Mouse (Mus musculus) ovary, postnatal 10 days (tissue): ENCODE results near the gene Ptges3.

ENCODE experiments used
- DNase-seq: peaks from one replicate; pipeline ENCODE4 v3.0.0; 2022; ENCODE audit warnings: low spot score

Ptges3 gene

GRCm38 (mm10) chr10:128092506-128093495 lies 34.0 kb downstream of the Ptges3 start:
- peak; percentile 72 for DNase-seq

DNA sequence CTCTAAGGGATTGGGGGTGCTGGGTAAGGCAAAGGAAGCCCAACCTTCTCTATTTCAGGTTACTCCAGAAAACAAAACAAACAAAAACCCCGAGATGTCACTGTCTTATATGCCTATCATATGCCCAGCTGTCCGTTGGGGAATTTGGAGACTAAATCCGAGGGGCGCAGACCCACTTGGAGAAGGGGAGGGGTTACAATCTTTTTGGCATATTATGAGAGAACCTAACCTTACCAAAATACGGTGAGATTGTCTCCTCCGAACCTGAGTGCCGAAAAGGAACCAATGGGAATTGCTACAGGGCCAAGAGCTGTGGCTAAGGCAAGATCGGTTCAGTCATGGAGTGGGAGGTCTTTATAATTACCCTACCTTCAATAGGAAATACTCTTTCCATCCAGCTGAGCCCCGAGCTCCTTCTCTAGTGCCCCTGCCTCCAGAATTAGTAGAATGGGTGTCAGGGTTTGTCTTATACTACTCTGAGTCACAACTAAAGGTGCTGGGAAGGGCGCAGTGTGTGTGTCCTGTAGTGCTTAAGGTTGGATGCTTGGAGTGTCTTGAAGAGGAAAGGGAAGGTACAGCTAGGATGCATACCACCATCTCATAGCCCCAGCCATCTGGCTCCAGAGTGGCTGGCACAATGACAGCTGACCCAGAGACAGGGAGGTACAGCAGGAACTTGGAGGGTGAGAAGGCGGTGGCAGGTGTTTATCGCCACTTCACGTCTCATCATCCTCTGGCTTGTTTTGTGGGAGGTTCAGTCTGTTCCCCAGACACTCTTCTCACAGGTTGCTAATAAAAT lies 34.9 kb downstream of the Ptges3 start:
- no peak for DNase-seq

GRCm38 (mm10) chr10:128094340-128094968 lies 35.7 kb downstream of the Ptges3 start:
- no peak for DNase-seq

DNA sequence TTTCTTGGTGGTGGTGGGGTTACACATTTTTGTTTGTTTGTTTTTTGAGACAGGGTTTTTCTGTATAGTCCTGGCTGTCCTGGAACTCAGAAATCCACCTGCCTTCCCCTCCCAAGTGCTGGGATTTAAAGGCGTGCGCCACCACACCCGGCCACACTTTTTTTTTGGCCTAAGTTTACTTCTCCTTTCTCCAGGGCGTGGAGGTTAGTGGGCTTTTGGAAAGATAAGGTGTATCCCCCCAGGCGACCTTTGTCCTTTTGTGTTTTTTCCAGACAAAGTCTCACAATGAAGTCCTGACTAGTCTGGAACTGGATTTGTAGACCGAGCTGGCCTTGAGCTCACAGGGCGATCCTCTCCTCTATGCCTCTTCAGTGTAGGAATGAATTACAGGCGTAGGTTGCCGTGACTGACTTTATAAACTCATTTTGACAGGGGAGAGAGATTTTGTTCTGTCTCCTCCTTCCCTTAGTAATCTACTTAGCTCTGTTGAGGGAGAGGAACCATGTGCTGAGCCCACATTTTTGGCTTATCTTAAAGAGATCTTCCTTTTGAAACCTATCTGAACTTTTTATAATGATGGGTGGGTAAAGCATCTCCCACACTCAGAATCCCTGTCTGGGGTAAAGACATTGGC lies 36.4 kb downstream of the Ptges3 start:
- DNase-seq: no peak

GRCm38 (mm10) chr10:128096313-128096692 lies 37.5 kb downstream of the Ptges3 start:
- DNase-seq: no peak

DNA sequence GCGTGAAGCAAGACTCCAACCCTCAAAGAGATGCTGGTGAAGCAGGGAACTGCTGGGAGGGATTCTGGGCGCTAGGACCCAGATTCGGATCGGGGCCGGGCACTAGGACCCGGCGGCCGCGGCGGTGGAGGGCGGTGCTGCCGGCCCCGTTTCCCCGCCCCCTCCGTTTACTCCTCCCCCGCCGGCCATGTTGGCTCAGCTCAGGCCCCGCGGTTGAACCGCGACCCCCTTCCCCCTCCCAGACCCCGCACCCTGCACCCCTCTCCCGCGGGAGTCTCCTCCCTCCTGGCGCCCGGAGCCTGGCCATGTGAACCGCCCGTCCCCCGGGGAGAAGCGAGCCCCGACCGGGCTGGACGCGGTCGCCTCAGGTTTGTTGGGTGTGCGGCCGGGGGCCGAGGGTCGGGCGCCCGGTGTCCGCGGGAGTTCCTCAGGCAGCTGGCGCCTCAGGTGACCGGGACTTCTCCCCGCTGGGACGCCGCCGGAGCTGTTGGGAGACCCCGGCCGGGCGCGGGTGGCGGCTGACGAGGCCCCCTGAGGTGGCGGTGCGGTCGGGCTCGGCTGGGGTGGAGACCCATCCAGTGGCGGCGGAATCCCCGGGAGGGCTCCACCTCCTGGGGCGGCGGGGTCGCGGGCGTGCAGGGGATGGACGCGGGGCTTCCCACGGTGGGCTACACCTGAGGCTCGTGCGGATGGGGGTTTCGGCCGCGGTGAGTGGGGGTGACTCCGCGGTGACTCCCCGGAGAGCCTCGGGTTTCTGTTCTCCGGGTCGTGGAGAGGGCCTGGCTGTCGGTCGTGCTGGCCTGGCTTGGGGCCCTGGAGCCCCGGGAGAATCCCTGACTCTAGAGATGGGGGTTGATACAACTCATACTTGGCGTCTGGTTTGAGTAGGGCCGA lies 38.2 kb downstream of the Ptges3 start:
- peak; percentile 64 for DNase-seq

DNA sequence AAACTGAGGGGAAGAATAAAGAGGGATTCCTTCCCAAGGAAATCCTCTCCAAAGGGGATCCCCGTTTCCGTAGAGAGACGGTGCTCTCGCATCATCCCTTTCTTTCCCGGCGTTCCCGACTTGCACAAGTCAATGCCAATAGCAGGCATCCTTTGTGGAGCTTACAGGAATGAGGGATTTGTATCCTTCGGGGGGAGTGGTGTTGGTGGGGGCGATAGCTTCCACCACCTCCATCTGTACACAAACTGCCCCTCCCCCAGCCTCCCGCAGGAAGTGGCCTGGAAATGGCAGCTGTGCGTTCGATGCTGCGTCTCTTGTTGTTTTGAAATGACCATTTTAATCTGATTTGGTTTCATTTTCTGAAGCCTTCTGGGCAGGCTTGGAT lies 38.8 kb downstream of the Ptges3 start:
- DNase-seq: no peak

DNA sequence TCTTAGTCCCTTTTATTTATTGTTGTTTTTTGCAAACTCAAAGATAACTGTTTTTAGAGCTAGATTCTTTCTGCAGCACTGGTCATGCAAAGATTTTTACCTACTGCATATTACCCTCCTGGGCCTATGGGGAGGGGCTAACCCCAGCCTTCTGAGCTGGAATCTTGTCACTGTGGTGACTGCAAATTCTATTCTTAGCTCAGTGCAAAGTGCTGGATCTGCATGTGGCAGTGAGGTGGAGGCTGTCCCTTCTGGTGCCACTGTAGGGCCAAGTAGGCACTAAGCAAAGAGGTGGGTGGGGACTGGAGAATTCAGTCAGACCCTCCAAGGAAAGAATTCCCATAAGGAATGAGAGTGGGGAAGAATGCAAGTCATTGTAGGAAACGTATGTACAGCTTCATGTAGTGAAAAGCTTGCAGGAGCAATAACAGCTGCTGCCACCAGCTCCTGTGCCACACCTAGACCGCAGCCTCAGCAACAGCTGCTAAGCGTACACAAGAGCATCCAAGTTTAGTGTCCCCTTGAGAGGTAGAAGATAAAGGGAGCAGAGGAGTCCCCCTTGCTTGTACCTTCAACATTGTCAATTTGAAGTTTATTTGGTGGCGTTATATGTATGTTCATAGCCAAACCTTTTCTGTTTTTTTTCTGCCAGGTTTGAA lies 51.5 kb downstream of the Ptges3 start:
- DNase-seq: no peak

DNA sequence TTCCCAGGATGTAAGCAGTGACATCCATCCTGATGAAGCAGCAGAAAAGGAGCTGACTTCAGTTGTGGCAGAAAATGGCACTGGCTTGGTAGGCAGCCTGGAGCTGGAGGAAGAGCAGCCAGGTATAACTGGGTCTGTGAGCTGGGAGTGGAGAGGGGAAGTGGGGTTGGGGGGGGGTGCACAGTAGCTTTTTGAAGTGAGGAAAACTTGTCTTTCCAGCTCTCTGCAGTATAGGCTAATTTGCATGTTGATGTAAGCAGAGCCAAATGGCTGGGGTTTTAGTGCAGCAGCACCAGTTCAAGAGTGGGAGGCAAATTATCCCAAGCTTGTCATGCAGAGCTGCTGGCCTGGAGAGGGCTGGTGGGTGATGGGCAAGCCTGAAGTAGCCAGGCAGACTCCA lies 52.5 kb downstream of the Ptges3 start:
- DNase-seq: no peak

- no peak for DNase-seq
Observed at GRCm38 (mm10) chr10:128123833-128124232, 65.1 kb downstream of the Ptges3 start.

DNA sequence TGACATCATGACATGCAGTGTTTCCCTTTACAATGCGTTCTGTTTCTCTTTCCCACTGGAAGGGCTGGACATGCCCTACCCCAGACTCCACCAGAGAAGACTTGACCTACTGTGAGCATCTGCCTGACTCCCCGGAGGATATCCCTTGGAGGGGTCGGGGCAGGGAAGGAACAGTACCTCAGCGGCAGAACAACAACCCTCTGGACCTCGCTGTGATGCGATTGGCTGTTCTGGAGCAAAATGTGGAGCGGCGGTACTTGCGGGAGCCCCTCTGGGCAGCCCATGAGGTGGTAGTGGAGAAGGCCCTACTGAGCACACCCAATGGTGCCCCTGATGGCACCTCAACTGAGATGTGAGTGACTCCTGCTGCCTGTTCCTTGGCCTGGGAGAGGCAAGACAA lies 66.1 kb downstream of the Ptges3 start:
- no peak for DNase-seq

DNA sequence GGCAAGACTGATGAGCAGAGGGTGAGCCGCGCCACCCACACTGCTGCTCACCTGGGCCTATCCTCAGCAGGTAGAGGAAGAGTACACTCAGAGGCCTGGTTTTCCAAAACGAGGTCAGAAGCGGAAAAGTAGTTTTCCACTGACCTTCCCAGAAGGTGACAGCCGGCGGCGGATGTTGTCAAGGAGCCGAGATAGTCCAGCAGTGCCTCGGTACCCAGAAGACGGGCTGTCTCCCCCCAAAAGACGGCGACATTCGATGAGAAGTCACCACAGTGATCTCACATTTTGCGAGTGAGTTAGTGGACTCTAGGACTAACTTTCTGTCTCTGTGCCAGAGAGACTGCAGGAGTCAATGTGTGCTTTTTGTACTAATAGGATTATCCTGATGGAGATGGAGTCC lies 67.2 kb downstream of the Ptges3 start:
- no peak for DNase-seq
